Mouse (Mus musculus): ENCODE results near the gene Rab36.

Gene Rab36

GRCm38 (mm10) chr10:75070281-75070976 lies 33.6 kb downstream of the Rab36 start:
- no peak for DNase-seq (ENCODE audit: low spot score)

DNA sequence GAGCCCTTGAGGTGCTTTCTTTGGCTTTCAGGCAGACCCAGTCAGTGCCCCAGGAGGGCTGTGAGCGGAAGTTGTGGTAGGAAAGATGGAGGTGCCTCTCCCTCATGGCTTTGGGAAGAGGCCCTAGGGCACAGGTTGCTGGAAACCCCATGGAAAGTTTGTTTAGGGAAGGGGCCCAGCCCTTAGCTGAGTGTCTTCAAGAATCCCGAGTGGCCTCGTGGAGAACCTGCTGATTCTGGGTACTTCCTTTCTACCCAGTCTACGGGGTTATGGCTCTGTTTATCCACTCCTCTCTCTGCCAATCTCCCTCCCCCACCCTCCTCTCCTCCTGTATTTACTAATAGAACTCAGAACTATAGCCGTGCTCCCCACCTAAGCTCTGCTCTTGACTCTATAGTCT lies 38.8 kb downstream of the Rab36 start:
- no peak for DNase-seq (ENCODE audit: low spot score)

DNA sequence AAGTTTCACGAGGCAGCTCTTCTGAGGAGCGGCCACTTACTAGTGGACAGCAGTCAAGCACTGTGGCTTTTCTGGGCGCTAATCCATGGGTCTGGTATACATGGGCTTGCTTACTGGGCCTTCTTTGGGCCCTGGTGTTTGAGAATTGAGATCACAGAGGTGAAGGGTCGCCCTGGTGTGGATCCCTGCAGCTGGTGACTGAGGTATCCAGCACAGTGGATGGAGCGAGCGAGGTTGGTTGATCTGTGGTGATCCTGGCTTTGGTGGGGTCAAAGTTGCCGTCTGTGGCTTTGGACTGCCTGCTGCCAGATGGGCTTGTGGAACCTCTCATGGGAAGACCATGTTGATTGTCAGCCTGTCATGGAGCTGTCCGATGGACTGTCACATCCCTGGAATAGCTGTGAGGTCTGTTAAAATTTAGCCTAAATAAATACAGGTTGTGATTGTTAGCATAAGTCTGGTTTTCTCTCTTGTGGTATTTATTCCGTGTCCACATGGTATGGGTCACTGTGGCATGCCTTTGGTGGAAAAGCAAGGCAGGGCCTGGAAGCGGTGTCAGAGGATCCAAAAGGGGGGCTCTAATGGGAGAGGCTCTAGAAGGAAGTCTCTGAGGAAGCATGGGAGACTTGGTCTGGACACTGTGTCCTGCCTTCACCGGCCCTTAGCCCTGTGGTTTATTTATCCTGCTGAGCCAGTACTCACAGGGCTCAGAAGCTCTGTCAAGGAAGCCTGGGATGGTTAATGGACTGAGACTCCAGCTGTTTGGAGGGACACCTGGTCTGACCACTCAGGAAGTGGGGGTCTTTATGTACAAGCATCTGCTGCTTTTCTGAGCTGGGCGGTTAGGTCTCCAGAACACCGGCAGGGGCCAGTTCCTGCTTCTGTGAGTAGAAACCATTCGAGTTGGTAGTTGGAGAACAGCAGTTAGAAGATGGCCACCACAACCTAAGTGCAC lies 41.6 kb downstream of the Rab36 start:
- no peak for DNase-seq (ENCODE audit: low spot score)

DNA sequence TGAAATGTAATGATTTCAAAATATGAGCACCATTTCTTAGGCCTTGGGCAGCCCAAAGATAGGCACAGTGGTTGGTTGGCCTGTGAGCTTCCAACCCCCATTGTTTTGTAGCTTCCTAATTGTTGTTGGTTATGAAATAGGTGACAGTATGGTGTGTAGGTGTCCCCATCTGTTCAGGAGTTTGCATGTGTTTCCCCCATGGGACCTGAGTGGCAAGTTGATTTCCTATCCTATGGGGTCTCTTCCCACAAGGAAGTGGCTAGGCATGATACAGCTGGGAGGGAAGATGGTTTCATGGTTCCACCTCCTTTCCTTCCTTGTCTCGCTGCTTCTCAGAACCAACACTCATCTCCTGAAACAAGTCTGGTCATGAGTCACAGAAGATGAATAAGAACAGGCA lies 48.5 kb downstream of the Rab36 start:
- no peak for DNase-seq (ENCODE audit: low spot score)

DNA sequence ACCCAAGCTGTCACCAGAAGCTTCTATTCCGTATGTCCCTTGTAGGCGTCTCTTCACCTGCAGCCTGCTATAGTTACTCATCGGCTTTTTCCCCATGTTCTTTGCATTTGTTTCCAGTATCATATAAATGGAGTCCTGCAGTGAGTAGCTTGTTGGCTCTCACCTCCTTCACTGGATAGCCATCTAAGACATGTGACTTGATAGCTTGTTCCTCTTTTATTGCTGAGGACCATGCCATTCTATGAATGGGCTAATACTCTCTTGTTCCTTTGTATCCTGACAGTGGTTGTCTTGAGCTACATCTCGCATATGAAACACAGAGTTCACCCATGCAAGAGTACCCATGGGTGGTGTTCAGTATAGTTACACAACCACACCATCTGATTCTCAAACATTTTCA lies 51.6 kb downstream of the Rab36 start:
- DNase-seq (ENCODE audit: low spot score): no peak

DNA sequence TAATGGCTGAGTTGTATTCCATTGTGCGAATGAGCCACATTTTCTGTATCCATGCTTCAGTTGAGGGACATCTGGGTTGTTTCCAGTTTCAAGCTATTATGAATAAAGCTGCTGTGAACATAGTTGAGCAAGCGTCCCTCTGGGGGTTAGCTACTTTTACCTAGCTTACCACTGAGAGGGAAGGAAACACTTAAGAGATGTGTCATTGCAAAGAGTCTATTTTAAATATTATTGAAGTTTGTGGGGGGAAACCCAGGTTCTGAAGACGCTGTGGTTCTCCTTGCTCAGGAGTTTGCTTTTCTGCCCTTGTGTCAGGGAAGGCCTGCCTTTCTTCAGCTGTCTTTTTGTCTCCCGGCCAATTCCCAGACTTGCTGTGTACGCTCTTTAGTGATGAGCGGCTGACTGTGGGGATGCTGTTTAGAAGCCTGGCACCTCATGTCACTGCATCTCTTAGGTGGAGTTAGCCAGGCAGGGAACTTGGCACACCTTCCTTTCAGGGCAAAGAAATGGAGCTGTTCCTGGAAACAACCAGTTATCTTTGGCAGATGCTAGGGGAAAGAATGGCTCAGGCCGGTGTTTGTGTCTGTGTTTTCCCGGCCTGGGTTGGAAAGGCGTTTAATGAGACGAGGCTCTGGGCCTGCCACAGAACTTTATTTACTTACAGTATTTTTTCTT lies 54.8 kb downstream of the Rab36 start:
- DNase-seq (ENCODE audit: low spot score): no peak

DNA sequence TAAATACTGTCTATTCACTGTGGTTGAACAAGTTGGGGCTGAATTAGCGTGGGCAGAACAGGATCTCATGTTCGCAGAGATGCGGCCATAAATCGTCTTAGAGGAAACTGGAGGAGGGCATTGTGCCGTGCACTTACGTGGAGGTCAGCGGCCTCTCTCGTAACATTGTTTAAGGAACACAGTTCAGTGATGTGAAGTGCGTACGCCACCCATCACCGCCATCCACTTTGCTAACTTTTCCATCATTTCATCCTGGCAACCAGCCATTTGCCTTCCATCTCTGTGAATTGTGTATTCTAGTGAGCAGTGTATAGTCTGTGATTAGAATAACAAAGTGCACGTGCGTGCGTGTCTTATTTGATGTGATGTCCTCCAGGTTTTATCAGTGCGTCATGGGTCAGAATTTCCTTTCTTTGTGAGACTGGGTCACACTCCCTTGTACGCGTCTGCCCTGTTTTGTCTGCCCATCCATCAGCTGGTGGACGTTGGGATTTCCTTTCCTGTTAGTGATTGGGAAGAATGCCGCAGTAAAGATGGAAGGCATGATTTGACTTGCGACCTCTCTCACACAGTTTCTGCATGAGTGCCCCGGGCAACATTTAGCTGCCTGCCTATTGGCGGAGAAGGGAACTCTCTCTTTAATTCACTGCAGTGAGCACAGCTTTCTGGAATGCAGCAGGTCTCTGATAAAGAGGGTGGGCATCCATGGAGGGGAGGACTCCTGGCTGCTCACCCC lies 56.6 kb downstream of the Rab36 start:
- no peak for DNase-seq (ENCODE audit: low spot score)

DNA sequence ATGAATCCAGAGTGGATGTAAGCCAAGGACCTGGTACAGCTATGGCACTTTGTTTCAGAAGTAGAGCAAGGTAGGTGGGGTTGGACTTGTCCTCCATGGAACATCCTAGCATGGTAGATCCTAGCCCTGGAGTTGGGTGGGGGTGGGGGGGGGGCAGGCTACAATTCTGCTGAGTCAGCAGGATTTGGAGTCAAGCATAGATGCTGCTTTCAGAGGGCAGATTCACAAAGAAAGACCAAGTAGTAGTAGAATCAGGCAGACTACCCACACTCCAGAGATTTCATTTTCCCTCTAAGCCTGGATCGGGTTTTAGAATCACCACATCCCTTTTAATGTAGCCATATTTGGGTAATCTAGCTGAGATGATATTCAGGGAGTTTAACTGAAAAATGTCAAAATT lies 57.5 kb downstream of the Rab36 start:
- DNase-seq (ENCODE audit: low spot score): no peak

GRCm38 (mm10) chr10:75095216-75095615 lies 58.4 kb downstream of the Rab36 start:
- DNase-seq (ENCODE audit: low spot score): no peak

GRCm38 (mm10) chr10:75098446-75099183 lies 61.8 kb downstream of the Rab36 start:
- DNase-seq (ENCODE audit: low spot score): no peak

DNA sequence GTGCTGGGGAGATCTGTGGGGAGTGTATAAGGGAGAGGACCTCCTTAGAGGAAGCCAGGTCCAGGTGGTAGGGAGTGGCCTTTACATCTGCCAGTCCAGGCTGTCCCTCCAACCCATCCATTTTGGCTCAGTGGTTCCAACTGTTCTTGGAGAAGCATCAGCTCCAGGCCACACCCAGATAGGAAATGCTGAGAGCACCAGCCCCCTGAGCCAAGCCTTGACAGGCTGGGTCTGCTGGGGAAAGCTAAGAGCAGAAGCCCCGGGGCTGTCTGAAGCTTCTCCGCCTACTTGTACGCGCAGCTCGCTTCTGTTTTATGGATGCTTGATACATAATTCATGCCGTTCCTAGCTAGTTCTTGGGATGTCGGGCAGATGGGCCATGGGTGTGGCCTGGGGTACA lies 63.4 kb downstream of the Rab36 start:
- no peak for DNase-seq (ENCODE audit: low spot score)

DNA sequence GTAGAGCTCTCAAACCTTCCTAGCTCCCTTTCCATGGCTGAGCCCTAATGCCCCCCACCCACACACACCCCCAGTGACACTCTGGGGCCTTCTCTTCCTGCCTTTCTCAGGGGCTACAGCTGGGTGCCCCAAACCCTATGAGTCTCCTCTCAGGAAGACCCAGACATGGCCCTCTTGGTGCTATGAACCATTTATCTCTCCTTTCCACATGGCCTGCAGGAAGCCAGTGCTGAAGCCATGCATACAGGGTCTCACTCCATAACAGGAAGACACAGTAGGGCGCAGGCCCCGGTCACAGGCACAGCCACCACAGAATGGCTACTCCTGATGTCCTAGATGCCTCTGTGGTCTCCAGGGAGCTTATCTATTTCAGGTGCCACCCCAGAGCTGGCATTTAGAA lies 66.6 kb downstream of the Rab36 start:
- no peak for DNase-seq (ENCODE audit: low spot score)

Data from c-Kit-positive CD71-positive TER-119-positive erythroid progenitor cells, embryonic 14.5 days (primary cell).